Mouse (Mus musculus) lung, postnatal 0 days (tissue): ENCODE results near the gene Stra6l.

Source experiments
- CTCF ChIP-seq: IDR thresholded peaks from 2 replicates; pipeline ENCODE4 v1.5.1; 2016; ENCODE audit warnings: antibody characterized with exemption, mild to moderate bottlenecking
- EP300 ChIP-seq: IDR thresholded peaks from 2 replicates; pipeline ENCODE4 v1.6.1; 2016; ENCODE audit warnings: antibody characterized with exemption, mild to moderate bottlenecking, control low read depth

DNA sequence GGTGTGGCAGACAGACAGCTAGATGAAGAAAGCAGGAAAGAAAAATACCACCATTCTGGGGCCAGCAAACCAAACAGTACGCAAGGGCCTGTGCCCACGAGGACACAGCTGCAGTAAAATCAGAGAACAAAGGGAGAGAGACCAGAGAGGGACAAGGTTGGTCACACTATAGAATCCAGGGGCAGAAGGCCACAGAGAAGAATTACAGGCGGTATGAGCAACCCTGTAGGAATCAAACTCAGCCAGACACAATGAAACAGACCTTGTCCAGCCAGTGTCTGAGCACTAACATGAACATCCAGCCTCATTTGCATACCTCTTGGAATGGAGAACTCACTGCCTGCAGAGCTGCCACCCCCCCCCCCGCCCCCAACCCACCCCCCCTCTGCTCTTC, 29.7 kb upstream of the Stra6l start:
- TF ChIP-seq CTCF (no peak), EP300 (no peak)
